Mouse (Mus musculus): Measurements from ENCODE around the gene Coa4.

DNA sequence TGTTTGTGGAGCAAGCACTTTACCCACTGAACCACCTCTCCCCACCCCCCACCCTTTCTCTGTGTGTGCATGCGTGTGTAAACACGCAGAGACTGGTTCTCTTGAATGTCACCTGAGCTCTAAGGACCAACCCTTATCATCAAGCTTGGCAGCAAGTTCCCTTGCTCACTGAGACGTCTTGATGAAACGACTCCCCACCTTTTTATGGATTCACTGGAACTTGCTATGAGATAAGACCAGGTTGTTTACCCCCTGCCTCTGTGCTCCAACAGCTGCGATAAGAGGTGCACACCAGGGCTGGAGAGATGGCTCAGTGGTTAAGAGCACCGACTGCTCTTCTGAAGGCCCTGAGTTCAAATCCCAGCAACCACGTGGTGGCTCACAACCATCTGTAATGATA lies 16.7 kb upstream of the Coa4 start:
- TF ChIP-seq CTCF (IDR thresholded peaks at IDR 0.05; ENCODE audit: low read depth) (no peak), EP300 (IDR thresholded peaks at IDR 0.05; ENCODE audit: low read depth) (no peak)
